In genomic region chr5:145069707-145070106, GRCm38 (mm10) we compare ENCODE assay signal across 9 mouse cellular contexts. TPM values are rescaled to one million over a fixed set of nuclear protein-coding genes. Genes with fewer than 3 reads are reported as not detected.
DNase-seq lines count a peak whose midpoint lies in the region; ATAC-seq and TF ChIP-seq lines count a peak whose summit lies in the region.
"Had no signal": no experiment of that assay in that cellular context is flagged by ENCODE, and none has a peak within 500 bp of the region (broad histone marks: within the 10 kb centered on the region; RNA-seq: fewer than 3 reads in every experiment).

No protein-coding gene starts in this region.

- H3K36me3 ChIP-seq in ES-Bruce4 (ENCODE audit: control insufficient read depth, insufficient read depth, low read length, poor library complexity, severe bottlenecking), result no peaks in the 10 kb centered on the region
- no peaks in the 10 kb centered on the region for H3K36me3 ChIP-seq in lung, postnatal 0 days (ENCODE audit: insufficient read depth, low read length)
- H3K36me3 ChIP-seq: liver, embryonic 15.5 days had no signal

- peak; percentile 83 for DNase-seq in adrenal gland, postnatal 14 days
- peak; percentile 67 for DNase-seq in embryo, embryonic 9.5 days (ENCODE audit: extremely low spot score)
- peak; percentile 50 for DNase-seq in heart, adult 8-10 months (ENCODE audit: low spot score)
- peak; percentile 65 to 83 for DNase-seq in kidney, postnatal 25 days
- peak; percentile 75 for DNase-seq in lung, postnatal 0 days (ENCODE audit: low spot score)
- peak; percentile 84 to 90 for DNase-seq in right cerebral cortex, adult 2 months (ENCODE audit: low spot score in 2 of 2)
- DNase-seq in urinary bladder, postnatal 36 days (ENCODE audit: low spot score in 2 of 2), result peak; percentile 57 to 67

- H3K9ac ChIP-seq in ES-Bruce4 (ENCODE audit: low read depth, poor library complexity, severe bottlenecking), result no peak overlapping the region
- H3K9ac ChIP-seq in lung, postnatal 0 days (replicated peaks; ENCODE audit: low read depth), result no peak overlapping the region
- H3K9ac ChIP-seq: liver, embryonic 15.5 days had no signal

- no peaks in the 10 kb centered on the region for H3K27me3 ChIP-seq in ES-Bruce4 (ENCODE audit: control insufficient read depth, insufficient read depth, low read length, poor library complexity, severe bottlenecking)
- H3K27me3 ChIP-seq in lung, postnatal 0 days (replicated peaks; ENCODE audit: insufficient read depth, low read length), result no peaks in the 10 kb centered on the region

- ATAC-seq in lung, postnatal 0 days, result peak; percentile 50

- H3K4me1 ChIP-seq in ES-Bruce4 (ENCODE audit: control insufficient read depth, insufficient read depth, low read length), result no peaks in the 10 kb centered on the region
- H3K4me1 ChIP-seq in lung, postnatal 0 days (ENCODE audit: insufficient read depth, low read depth, low read length), result no peaks in the 10 kb centered on the region
- H3K4me1 ChIP-seq: liver, embryonic 15.5 days had no signal

- H3K9me3 ChIP-seq in ES-Bruce4 (replicated peaks; ENCODE audit: control insufficient read depth, insufficient read depth, low read length, poor library complexity, severe bottlenecking), result no peaks in the 10 kb centered on the region
- H3K9me3 ChIP-seq in lung, postnatal 0 days (ENCODE audit: low read length), result no peaks in the 10 kb centered on the region
- H3K9me3 ChIP-seq: liver, embryonic 15.5 days had no signal

- TF ChIP-seq CTCF in ES-Bruce4 (IDR thresholded peaks at IDR 0.05; ENCODE audit: low read depth, low read length), result peak; percentile 80
- TF ChIP-seq CTCF in lung, postnatal 0 days (IDR thresholded peaks at IDR 0.05), result peak; percentile 88

- H3K27ac ChIP-seq in ES-Bruce4 (ENCODE audit: insufficient read depth, low read length), result no peak overlapping the region
- no peak overlapping the region for H3K27ac ChIP-seq in lung, postnatal 0 days (ENCODE audit: low read length)
- H3K27ac ChIP-seq: liver, embryonic 15.5 days had no signal

- H3K4me2 ChIP-seq in lung, postnatal 0 days (replicated peaks; ENCODE audit: low read depth, low read length), result no peak overlapping the region
- H3K4me2 ChIP-seq: liver, embryonic 15.5 days had no signal

- 2% methylated on average over 5 of the region's 5 CpGs for WGBS in lung, postnatal 0 days

- H3K4me3 ChIP-seq in ES-Bruce4 (ENCODE audit: low read depth, low read length), result no peak overlapping the region
- H3K4me3 ChIP-seq in lung, postnatal 0 days (ENCODE audit: low read depth, low read length), result no peak overlapping the region
- H3K4me3 ChIP-seq: liver, embryonic 15.5 days had no signal

- no peak for TF ChIP-seq EP300 in ES-Bruce4 (IDR thresholded peaks at IDR 0.05; ENCODE audit: insufficient read depth, low read depth, low read length)
- TF ChIP-seq EP300 in lung, postnatal 0 days (IDR thresholded peaks at IDR 0.05), result no peak

- TF ChIP-seq POLR2A in ES-Bruce4 (IDR thresholded peaks at IDR 0.05; ENCODE audit: insufficient read depth, low read length), result no peak

RNA-seq across cellular contexts. Expression of gene Arpc1a, which starts 13.9 kb away (rescaled TPM):
- 110 and 123 TPM in 2 replicates for polyA plus RNA-seq in ES-Bruce4 (2011; ENCODE audit: insufficient read depth, insufficient read length, low read depth, missing spikeins)
- 101 and 105 TPM in 2 replicates for total RNA-seq in adrenal gland, postnatal 14 days (2021)
- 10 to 100 TPM; 59.9 to 67.2 (median 63.8) TPM for total RNA-seq in heart, adult 8-10 months (2022)
- polyA plus RNA-seq in lung, postnatal 0 days (2015; fragmentation: Nextera tagmentation; extraction: Ambion mirVana), result 127 and 129 TPM in 2 replicates

RNA-seq across cellular contexts. Expression of gene Kpna7, which starts 14.1 kb away (rescaled TPM):
- polyA plus RNA-seq in ES-Bruce4 (2011; ENCODE audit: insufficient read depth, insufficient read length, low read depth, missing spikeins), result not detected in 2 replicates
- not detected in 2 replicates for total RNA-seq in adrenal gland, postnatal 14 days (2021)
- not detected for total RNA-seq in heart, adult 8-10 months (2022)
- not detected in 2 replicates for polyA plus RNA-seq in lung, postnatal 0 days (2015; fragmentation: Nextera tagmentation; extraction: Ambion mirVana)

RNA-seq across cellular contexts. Expression of gene 1700018F24Rik, which starts 26.9 kb away (rescaled TPM):
- polyA plus RNA-seq in ES-Bruce4 (2011; ENCODE audit: insufficient read depth, insufficient read length, low read depth, missing spikeins), result not detected in 2 replicates
- total RNA-seq in adrenal gland, postnatal 14 days (2021), result not detected in 2 replicates
- total RNA-seq in heart, adult 8-10 months (2022), result not detected
- 0.56 and 0.73 TPM in 2 replicates for polyA plus RNA-seq in lung, postnatal 0 days (2015; fragmentation: Nextera tagmentation; extraction: Ambion mirVana)
- polyA plus RNA-seq: liver, embryonic 15.5 days had no signal

RNA-seq across cellular contexts. Expression of gene Gm4871, which starts 37.2 kb away (rescaled TPM):
- polyA plus RNA-seq in ES-Bruce4 (2011; ENCODE audit: insufficient read depth, insufficient read length, low read depth, missing spikeins), result not detected in 2 replicates
- not detected in 2 replicates for total RNA-seq in adrenal gland, postnatal 14 days (2021)
- total RNA-seq in heart, adult 8-10 months (2022), result not detected
- polyA plus RNA-seq in lung, postnatal 0 days (2015; fragmentation: Nextera tagmentation; extraction: Ambion mirVana), result not detected in 2 replicates
- polyA plus RNA-seq: liver, embryonic 15.5 days had no signal

RNA-seq across cellular contexts. Expression of gene Arpc1b, which starts 44.3 kb away (rescaled TPM):
- polyA plus RNA-seq in ES-Bruce4 (2011; ENCODE audit: insufficient read depth, insufficient read length, low read depth, missing spikeins), result 92.3 and 108 TPM in 2 replicates
- 205 and 257 TPM in 2 replicates for total RNA-seq in adrenal gland, postnatal 14 days (2021)
- 10 to 100 TPM; 46.0 to 70.3 (median 55.0) TPM for total RNA-seq in heart, adult 8-10 months (2022)
- polyA plus RNA-seq in lung, postnatal 0 days (2015; fragmentation: Nextera tagmentation; extraction: Ambion mirVana), result 451 and 467 TPM in 2 replicates
